Mouse (Mus musculus): ENCODE data around the gene Clcn6. TPM values are rescaled to one million over a fixed set of nuclear protein-coding genes. Genes with fewer than 3 reads are reported as not detected.
"Not testable (repeated sequence)": the region's sequence is repeated elsewhere in the genome, so short reads cannot be mapped to it uniquely, and the experiment has no call there.

Clcn6 gene
- total RNA-seq, 2 experiments from 2014 or later = 1.3 to 1.7 TPM

GRCm38 (mm10) chr4:148043327-148043726 is 4.7 kb upstream of the Clcn6 start:
- ATAC-seq (replicated peaks; ENCODE audit: low FRiP score, poor library complexity, severe bottlenecking) = not testable (repeated sequence)

GRCm38 (mm10) chr4:148041611-148042191 is 3.1 kb upstream of the Clcn6 start:
- no peak for ATAC-seq (replicated peaks; ENCODE audit: low FRiP score, poor library complexity, severe bottlenecking)

GRCm38 (mm10) chr4:148040933-148041610 is 2.5 kb upstream of the Clcn6 start:
- ATAC-seq (replicated peaks; ENCODE audit: low FRiP score, poor library complexity, severe bottlenecking) = peak; percentile 45

GRCm38 (mm10) chr4:148040029-148040830 is 1.6 kb upstream of the Clcn6 start:
- no peak for ATAC-seq (replicated peaks; ENCODE audit: low FRiP score, poor library complexity, severe bottlenecking)

- peak; percentile 28 for ATAC-seq (replicated peaks; ENCODE audit: low FRiP score, poor library complexity, severe bottlenecking)
These were observed 820 bp upstream of the Clcn6 start for GRCm38 (mm10) chr4:148039254-148040028.

GRCm38 (mm10) chr4:148038079-148038599 is 482 bp downstream of the Clcn6 start:
- ATAC-seq (replicated peaks; ENCODE audit: low FRiP score, poor library complexity, severe bottlenecking) = no peak

- no peak for ATAC-seq (replicated peaks; ENCODE audit: low FRiP score, poor library complexity, severe bottlenecking)
These were observed 3.2 kb downstream of the Clcn6 start for GRCm38 (mm10) chr4:148035440-148035839.

GRCm38 (mm10) chr4:148033858-148034410 is 4.7 kb downstream of the Clcn6 start:
- ATAC-seq (replicated peaks; ENCODE audit: low FRiP score, poor library complexity, severe bottlenecking) = no peak

- ATAC-seq (replicated peaks; ENCODE audit: low FRiP score, poor library complexity, severe bottlenecking) = no peak
These were observed 8.1 kb downstream of the Clcn6 start for GRCm38 (mm10) chr4:148030506-148030905.

GRCm38 (mm10) chr4:148029297-148029696 is 9.3 kb downstream of the Clcn6 start:
- ATAC-seq (replicated peaks; ENCODE audit: low FRiP score, poor library complexity, severe bottlenecking) = no peak

GRCm38 (mm10) chr4:148024003-148024402 is 14.6 kb downstream of the Clcn6 start:
- ATAC-seq (replicated peaks; ENCODE audit: low FRiP score, poor library complexity, severe bottlenecking) = no peak

GRCm38 (mm10) chr4:148018410-148018809 is 20.2 kb downstream of the Clcn6 start:
- ATAC-seq (replicated peaks; ENCODE audit: low FRiP score, poor library complexity, severe bottlenecking) = no peak

GRCm38 (mm10) chr4:148016981-148017380 is 21.6 kb downstream of the Clcn6 start:
- no peak for ATAC-seq (replicated peaks; ENCODE audit: low FRiP score, poor library complexity, severe bottlenecking)

GRCm38 (mm10) chr4:148015418-148015817 is 23.2 kb downstream of the Clcn6 start:
- no peak for ATAC-seq (replicated peaks; ENCODE audit: low FRiP score, poor library complexity, severe bottlenecking)

GRCm38 (mm10) chr4:148012216-148012615 is 26.4 kb downstream of the Clcn6 start:
- no peak for ATAC-seq (replicated peaks; ENCODE audit: low FRiP score, poor library complexity, severe bottlenecking)

GRCm38 (mm10) chr4:148011332-148011731 is 27.3 kb downstream of the Clcn6 start:
- no peak for ATAC-seq (replicated peaks; ENCODE audit: low FRiP score, poor library complexity, severe bottlenecking)

GRCm38 (mm10) chr4:148009641-148010040 is 29.0 kb downstream of the Clcn6 start:
- no peak for ATAC-seq (replicated peaks; ENCODE audit: low FRiP score, poor library complexity, severe bottlenecking)

GRCm38 (mm10) chr4:148008412-148008811 is 30.2 kb downstream of the Clcn6 start:
- ATAC-seq (replicated peaks; ENCODE audit: low FRiP score, poor library complexity, severe bottlenecking) = no peak

- ATAC-seq (replicated peaks; ENCODE audit: low FRiP score, poor library complexity, severe bottlenecking) = no peak
These were observed 34.3 kb downstream of the Clcn6 start for GRCm38 (mm10) chr4:148004361-148004760.

- ATAC-seq (replicated peaks; ENCODE audit: low FRiP score, poor library complexity, severe bottlenecking) = no peak
These were observed 36.8 kb downstream of the Clcn6 start for GRCm38 (mm10) chr4:148001866-148002265.

Measured in erythroid progenitor cell, adult 5-6 weeks (primary cell).